Mouse (Mus musculus): ENCODE measurements around the gene Rpl32. TPM values are rescaled to one million over a fixed set of nuclear protein-coding genes. Genes with fewer than 3 reads are reported as not detected.

The Rpl32 gene
- total RNA-seq, 1 experiment from 2014 or later: 7,194 TPM

GRCm38 (mm10) chr6:115772201-115772600, 36.3 kb downstream of the Rpl32 start:
- ATAC-seq (replicated peaks; ENCODE audit: low read depth, poor library complexity, severe bottlenecking): no peak

GRCm38 (mm10) chr6:115770852-115771251, 37.7 kb downstream of the Rpl32 start:
- ATAC-seq (replicated peaks; ENCODE audit: low read depth, poor library complexity, severe bottlenecking): no peak

GRCm38 (mm10) chr6:115770059-115770670, 38.4 kb downstream of the Rpl32 start:
- ATAC-seq (replicated peaks; ENCODE audit: low read depth, poor library complexity, severe bottlenecking): peak; percentile 64

- ATAC-seq (replicated peaks; ENCODE audit: low read depth, poor library complexity, severe bottlenecking): peak; percentile 72
Observed at GRCm38 (mm10) chr6:115768207-115768606, 40.3 kb downstream of the Rpl32 start.

GRCm38 (mm10) chr6:115767357-115767756, 41.2 kb downstream of the Rpl32 start:
- ATAC-seq (replicated peaks; ENCODE audit: low read depth, poor library complexity, severe bottlenecking): no peak

GRCm38 (mm10) chr6:115764179-115764578, 44.4 kb downstream of the Rpl32 start:
- ATAC-seq (replicated peaks; ENCODE audit: low read depth, poor library complexity, severe bottlenecking): peak; percentile 48

- ATAC-seq (replicated peaks; ENCODE audit: low read depth, poor library complexity, severe bottlenecking): peak; percentile 19
Observed at GRCm38 (mm10) chr6:115761995-115762756, 46.4 kb downstream of the Rpl32 start, which contains the start of gene Tmem40. Gene Tmem40, minus strand, starts transcription at chr6:115762410.

GRCm38 (mm10) chr6:115760982-115761381, 47.6 kb downstream of the Rpl32 start:
- ATAC-seq (replicated peaks; ENCODE audit: low read depth, poor library complexity, severe bottlenecking): no peak

- ATAC-seq (replicated peaks; ENCODE audit: low read depth, poor library complexity, severe bottlenecking): no peak
Observed at GRCm38 (mm10) chr6:115760137-115760536, 48.4 kb downstream of the Rpl32 start.

GRCm38 (mm10) chr6:115759461-115759860, 49.1 kb downstream of the Rpl32 start:
- ATAC-seq (replicated peaks; ENCODE audit: low read depth, poor library complexity, severe bottlenecking): peak; percentile 36

GRCm38 (mm10) chr6:115758981-115759435, 49.5 kb downstream of the Rpl32 start:
- peak; percentile 73 for ATAC-seq (replicated peaks; ENCODE audit: low read depth, poor library complexity, severe bottlenecking)

- peak; percentile 36 for ATAC-seq (replicated peaks; ENCODE audit: low read depth, poor library complexity, severe bottlenecking)
Observed at GRCm38 (mm10) chr6:115755536-115755935, 53.0 kb downstream of the Rpl32 start.

Other genes starting within 250 kb of the Rpl32 start
- gene Mkrn2os, start 216.2 kb downstream of the Rpl32 start, total RNA-seq (2017): not detected in 2 replicates
- gene Mkrn2, start 206.8 kb downstream of the Rpl32 start, total RNA-seq (2017): 19.9 and 21.8 TPM in 2 replicates
- gene Raf1, start 132.1 kb downstream of the Rpl32 start, total RNA-seq (2017): 68.9 and 70.8 TPM in 2 replicates
- gene Tmem40, start 46.3 kb downstream of the Rpl32 start, total RNA-seq (2017): 29.5 and 39.6 TPM in 2 replicates
- 3.4 and 3.7 TPM in 2 replicates for gene Cand2, start 34.2 kb downstream of the Rpl32 start, total RNA-seq (2017)
- 0.41 TPM in 1 of 2 replicates, not detected in the other for gene Efcab12, start 29.7 kb upstream of the Rpl32 start, total RNA-seq (2017)
- 21.2 and 23.2 TPM in 2 replicates for gene Mbd4, start 44.6 kb upstream of the Rpl32 start, total RNA-seq (2017)
- gene Ift122, start 44.7 kb upstream of the Rpl32 start, total RNA-seq (2017): 4.9 and 6.2 TPM in 2 replicates
- not detected in 2 replicates for gene Rho, start 123.0 kb upstream of the Rpl32 start, total RNA-seq (2017)
- not detected in 2 replicates for gene H1foo, start 136.2 kb upstream of the Rpl32 start, total RNA-seq (2017)
- 8.5 and 14.2 TPM in 2 replicates for gene Plxnd1, start 186.3 kb upstream of the Rpl32 start, total RNA-seq (2017)